Mouse (Mus musculus): ENCODE measurements around the gene Med25. TPM values are rescaled to one million over a fixed set of nuclear protein-coding genes. Genes with fewer than 3 reads are reported as not detected.

Med25 gene
- polyA plus RNA-seq, 1 experiment: 21.8 TPM

- H3K27ac ChIP-seq (replicated peaks; ENCODE audit: low read depth, low read length): no peak overlapping the region
- peaks cover 12% of the 10 kb centered on the region for H3K4me1 ChIP-seq (ENCODE audit: control insufficient read depth, insufficient read depth, insufficient read length, low read length)
- no peak overlapping the region for H3K4me3 ChIP-seq (ENCODE audit: insufficient read depth, low read depth, low read length)
Measured at GRCm38 (mm10) chr7:44862434-44862833, 30.1 kb downstream of the Med25 start.

- H3K4me3 ChIP-seq (ENCODE audit: insufficient read depth, low read depth, low read length): no peak overlapping the region
- peaks cover 8% of the 10 kb centered on the region for H3K4me1 ChIP-seq (ENCODE audit: control insufficient read depth, insufficient read depth, insufficient read length, low read length)
- H3K27ac ChIP-seq (replicated peaks; ENCODE audit: low read depth, low read length): no peak overlapping the region
Measured at GRCm38 (mm10) chr7:44861429-44861816, 31.1 kb downstream of the Med25 start.

GRCm38 (mm10) chr7:44860576-44861428 is 31.7 kb downstream of the Med25 start:
- Histone ChIP-seq H3K4me3 (ENCODE audit: insufficient read depth, low read depth, low read length) (no peak overlapping the region), H3K4me1 (ENCODE audit: control insufficient read depth, insufficient read depth, insufficient read length, low read length) (peaks cover 7% of the 10 kb centered on the region), H3K27ac (replicated peaks; ENCODE audit: low read depth, low read length) (no peak overlapping the region)

- H3K27ac ChIP-seq (replicated peaks; ENCODE audit: low read depth, low read length): no peak overlapping the region
- no peak overlapping the region for H3K4me3 ChIP-seq (ENCODE audit: insufficient read depth, low read depth, low read length)
- H3K4me1 ChIP-seq (ENCODE audit: control insufficient read depth, insufficient read depth, insufficient read length, low read length): peaks cover 10% of the 10 kb centered on the region
Measured at GRCm38 (mm10) chr7:44859896-44860295, 32.6 kb downstream of the Med25 start.

GRCm38 (mm10) chr7:44857905-44858304 is 34.6 kb downstream of the Med25 start:
- Histone ChIP-seq H3K4me1 (ENCODE audit: control insufficient read depth, insufficient read depth, insufficient read length, low read length) (peaks cover 12% of the 10 kb centered on the region), H3K4me3 (ENCODE audit: insufficient read depth, low read depth, low read length) (peak overlapping the region; percentile 90; the same call in 1 of the 2 replicates), H3K27ac (replicated peaks; ENCODE audit: low read depth, low read length) (peak overlapping the region; percentile 24; the same call in 1 of the 2 replicates)

GRCm38 (mm10) chr7:44857042-44857552 is 35.4 kb downstream of the Med25 start, which contains the start of gene Pnkp:
Gene Pnkp (plus strand): TSS chr7:44857139.
- Histone ChIP-seq H3K27ac (replicated peaks; ENCODE audit: low read depth, low read length) (peak within 1 kb of the TSS; percentile 69), H3K4me3 (ENCODE audit: insufficient read depth, low read depth, low read length) (peak within 1 kb of the TSS; percentile 90), H3K4me1 (ENCODE audit: control insufficient read depth, insufficient read depth, insufficient read length, low read length) (peaks cover 12% of the 10 kb centered on the region)

- peak overlapping the region; percentile 90 for H3K4me3 ChIP-seq (ENCODE audit: insufficient read depth, low read depth, low read length)
- 0 out of 2 replicates have a peak overlapping the region, but pooled peaks have one; percentile 2 for H3K27ac ChIP-seq (replicated peaks; ENCODE audit: low read depth, low read length)
- peaks cover 12% of the 10 kb centered on the region for H3K4me1 ChIP-seq (ENCODE audit: control insufficient read depth, insufficient read depth, insufficient read length, low read length)
Measured at GRCm38 (mm10) chr7:44856265-44856916, 36.1 kb downstream of the Med25 start.

GRCm38 (mm10) chr7:44855036-44855435 is 37.5 kb downstream of the Med25 start:
- Histone ChIP-seq H3K4me1 (ENCODE audit: control insufficient read depth, insufficient read depth, insufficient read length, low read length) (peaks cover 12% of the 10 kb centered on the region), H3K27ac (replicated peaks; ENCODE audit: low read depth, low read length) (peak overlapping the region; percentile 95), H3K4me3 (ENCODE audit: insufficient read depth, low read depth, low read length) (peak overlapping the region; percentile 75)

GRCm38 (mm10) chr7:44854356-44855031 is 38.0 kb downstream of the Med25 start:
- Histone ChIP-seq H3K27ac (replicated peaks; ENCODE audit: low read depth, low read length) (peak overlapping the region; percentile 95), H3K4me1 (ENCODE audit: control insufficient read depth, insufficient read depth, insufficient read length, low read length) (peaks cover 12% of the 10 kb centered on the region)

GRCm38 (mm10) chr7:44853596-44854355 is 38.7 kb downstream of the Med25 start:
- Histone ChIP-seq H3K4me1 (ENCODE audit: control insufficient read depth, insufficient read depth, insufficient read length, low read length) (peaks cover 12% of the 10 kb centered on the region), H3K27ac (replicated peaks; ENCODE audit: low read depth, low read length) (peak overlapping the region; percentile 95), H3K4me3 (ENCODE audit: insufficient read depth, low read depth, low read length) (peak overlapping the region; percentile 75)

More at GRCm38 (mm10) chr7:44854356-44855031, 38.0 kb downstream of the Med25 start:
- H3K4me3 ChIP-seq (ENCODE audit: insufficient read depth, low read depth, low read length): peak overlapping the region; percentile 75

- no peak overlapping the region for H3K4me3 ChIP-seq (ENCODE audit: insufficient read depth, low read depth, low read length)
- peaks cover 12% of the 10 kb centered on the region for H3K4me1 ChIP-seq (ENCODE audit: control insufficient read depth, insufficient read depth, insufficient read length, low read length)
- no peak overlapping the region for H3K27ac ChIP-seq (replicated peaks; ENCODE audit: low read depth, low read length)
Measured at GRCm38 (mm10) chr7:44853065-44853464, 39.4 kb downstream of the Med25 start.

- Histone ChIP-seq H3K4me3 (ENCODE audit: insufficient read depth, low read depth, low read length) (no peak overlapping the region), H3K27ac (replicated peaks; ENCODE audit: low read depth, low read length) (no peak overlapping the region), H3K4me1 (ENCODE audit: control insufficient read depth, insufficient read depth, insufficient read length, low read length) (peaks cover 13% of the 10 kb centered on the region)
Measured at GRCm38 (mm10) chr7:44852259-44853027, 40.1 kb downstream of the Med25 start.

- Histone ChIP-seq H3K27ac (replicated peaks; ENCODE audit: low read depth, low read length) (no peak overlapping the region), H3K4me3 (ENCODE audit: insufficient read depth, low read depth, low read length) (no peak overlapping the region), H3K4me1 (ENCODE audit: control insufficient read depth, insufficient read depth, insufficient read length, low read length) (peaks cover 13% of the 10 kb centered on the region)
Measured at GRCm38 (mm10) chr7:44851625-44852234, 40.8 kb downstream of the Med25 start.

Data from brown adipose tissue, adult 24 weeks (tissue).